ENCODE assay signal across 19 mouse cellular contexts in the genomic region with DNA sequence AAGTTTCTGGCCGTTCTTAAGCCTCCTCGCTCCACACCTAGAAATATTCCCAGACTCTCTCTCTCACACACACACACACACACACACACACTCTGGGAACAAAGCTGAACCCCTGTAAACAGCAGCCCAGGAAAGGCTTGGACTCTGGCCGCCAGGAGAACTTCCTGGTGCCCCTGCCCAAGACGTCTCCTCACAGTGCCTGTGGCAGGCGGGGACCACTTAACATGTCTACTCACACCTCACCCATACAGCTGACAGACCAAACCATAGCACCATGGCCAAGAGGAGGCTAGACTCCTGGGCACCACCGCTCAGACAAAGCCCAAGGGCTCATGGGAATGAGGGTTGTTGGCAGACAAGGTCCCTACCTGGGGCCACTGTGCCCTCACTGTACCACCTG. TPM values are rescaled to one million over a fixed set of nuclear protein-coding genes. Genes with fewer than 3 reads are reported as not detected.
DNase-seq lines count a peak whose midpoint lies in the region; ATAC-seq and TF ChIP-seq lines count a peak whose summit lies in the region.
"Had no signal": no experiment of that assay in that cellular context is flagged by ENCODE, and none has a peak within 500 bp of the region (broad histone marks: within the 10 kb centered on the region; RNA-seq: fewer than 3 reads in every experiment).

No protein-coding gene starts in this region.

- no peaks in the 10 kb centered on the region for H3K36me3 ChIP-seq in heart, embryonic 11.5 days (ENCODE audit: control insufficient read depth, insufficient read depth, low read length)
- H3K36me3 ChIP-seq in lung, postnatal 0 days (ENCODE audit: insufficient read depth, low read length): no peaks in the 10 kb centered on the region
- no peaks in the 10 kb centered on the region for H3K36me3 ChIP-seq in small intestine, adult 2 months (ENCODE audit: control insufficient read depth, insufficient read depth, low read length)
- no peaks in the 10 kb centered on the region for H3K36me3 ChIP-seq in midbrain, embryonic 16.5 days (ENCODE audit: control insufficient read depth, insufficient read depth, low read length)
- H3K36me3 ChIP-seq: embryonic facial prominence, embryonic 10.5 days; hindbrain, embryonic 12.5 days had no signal

- TF ChIP-seq EP300 in lung, postnatal 0 days (IDR thresholded peaks at IDR 0.05): no peak

- H3K27ac ChIP-seq in heart, embryonic 11.5 days (ENCODE audit: low read depth, low read length): no peak overlapping the region
- no peak overlapping the region for H3K27ac ChIP-seq in lung, postnatal 0 days (ENCODE audit: low read length)
- H3K27ac ChIP-seq in small intestine, adult 2 months (ENCODE audit: insufficient read depth, low read depth, low read length): peak overlapping the region; percentile 57
- no peak overlapping the region for H3K27ac ChIP-seq in midbrain, embryonic 16.5 days (ENCODE audit: low read length)
- H3K27ac ChIP-seq: embryonic facial prominence, embryonic 10.5 days; forebrain, embryonic 13.5 days; hindbrain, embryonic 12.5 days had no signal

- ATAC-seq in heart, embryonic 11.5 days (replicated peaks; ENCODE audit: insufficient number of reproducible peaks, low FRiP score, low TSS enrichment): 0 out of 2 replicates have a peak, but pooled peaks have one; percentile 32
- 0 out of 2 replicates have a peak, but pooled peaks have one; percentile 11 for ATAC-seq in lung, postnatal 0 days
- no peak for ATAC-seq in midbrain, embryonic 16.5 days
- ATAC-seq: activated CD4-positive, CD25-positive, alpha-beta regulatory T cell, adult 4 months; forebrain, embryonic 13.5 days; forebrain, postnatal 0 days; hindbrain, embryonic 16.5 days; Patski had no signal

- no peak overlapping the region for H3K9ac ChIP-seq in heart, embryonic 11.5 days (ENCODE audit: low read depth, low read length)
- H3K9ac ChIP-seq in lung, postnatal 0 days (replicated peaks; ENCODE audit: low read depth): no peak overlapping the region
- H3K9ac ChIP-seq in midbrain, embryonic 16.5 days (ENCODE audit: low read depth, low read length): no peak overlapping the region
- H3K9ac ChIP-seq: forebrain, embryonic 13.5 days; forebrain, postnatal 0 days; hindbrain, embryonic 12.5 days had no signal

- no peak for TF ChIP-seq POLR2A in small intestine, adult 2 months (IDR thresholded peaks at IDR 0.05; ENCODE audit: low read depth, low read length)

- no peak overlapping the region for H3K4me3 ChIP-seq in heart, embryonic 11.5 days (ENCODE audit: low read depth, low read length)
- no peak overlapping the region for H3K4me3 ChIP-seq in lung, postnatal 0 days (ENCODE audit: low read depth, low read length)
- H3K4me3 ChIP-seq in small intestine, adult 2 months (ENCODE audit: low read depth, low read length): no peak overlapping the region
- H3K4me3 ChIP-seq in midbrain, embryonic 16.5 days (ENCODE audit: low read depth, low read length): no peak overlapping the region
- H3K4me3 ChIP-seq: embryonic facial prominence, embryonic 10.5 days; forebrain, embryonic 13.5 days; hindbrain, embryonic 12.5 days had no signal

- WGBS in heart, embryonic 11.5 days (ENCODE audit: insufficient replicate concordance): 63% methylated on average over 6 of the region's 6 CpGs
- 52% methylated on average over 6 of the region's 6 CpGs for WGBS in lung, postnatal 0 days
- WGBS in small intestine, adult 2 months: 34% methylated on average over 6 of the region's 6 CpGs
- WGBS in midbrain, embryonic 16.5 days: 91% methylated on average over 6 of the region's 6 CpGs

- no peak for DNase-seq in heart, postnatal 4 days
- no peak for DNase-seq in lung, postnatal 0 days (ENCODE audit: low spot score)
- DNase-seq in lung, postnatal 25 days (ENCODE audit: low spot score): no peak
- no peak for DNase-seq in adrenal gland, adult 2 months
- DNase-seq: adrenal gland, postnatal 25 days; cerebellum, adult 2 months; cerebellum, postnatal 10 days; forebrain, postnatal 0 days; gastrocnemius, postnatal 25 days had no signal

- no peak for TF ChIP-seq CTCF in lung, postnatal 0 days (IDR thresholded peaks at IDR 0.05)
- no peak for TF ChIP-seq CTCF in small intestine, adult 2 months (IDR thresholded peaks at IDR 0.05; ENCODE audit: extremely low read depth, insufficient read length, insufficient replicate concordance, low read depth, low read length)

- no peaks in the 10 kb centered on the region for H3K9me3 ChIP-seq in heart, embryonic 11.5 days (replicated peaks; ENCODE audit: control insufficient read depth, low read length)
- no peaks in the 10 kb centered on the region for H3K9me3 ChIP-seq in lung, postnatal 0 days (ENCODE audit: low read length)
- H3K9me3 ChIP-seq in midbrain, embryonic 16.5 days (replicated peaks; ENCODE audit: control insufficient read depth, low read length, poor library complexity, severe bottlenecking): no peaks in the 10 kb centered on the region
- H3K9me3 ChIP-seq: embryonic facial prominence, embryonic 10.5 days; forebrain, embryonic 13.5 days; hindbrain, embryonic 12.5 days had no signal

- H3K4me2 ChIP-seq in heart, embryonic 11.5 days: no peak overlapping the region
- H3K4me2 ChIP-seq in lung, postnatal 0 days (replicated peaks; ENCODE audit: low read depth, low read length): no peak overlapping the region
- no peak overlapping the region for H3K4me2 ChIP-seq in midbrain, embryonic 16.5 days (ENCODE audit: low read length)
- H3K4me2 ChIP-seq: forebrain, embryonic 13.5 days; hindbrain, embryonic 12.5 days had no signal

- H3K4me1 ChIP-seq in heart, embryonic 11.5 days (ENCODE audit: control insufficient read depth, insufficient read depth, low read length): peaks cover 21% of the 10 kb centered on the region
- H3K4me1 ChIP-seq in lung, postnatal 0 days (ENCODE audit: insufficient read depth, low read depth, low read length): peaks cover 30% of the 10 kb centered on the region; the same call in 1 of the 2 replicates
- H3K4me1 ChIP-seq in small intestine, adult 2 months (ENCODE audit: control insufficient read depth, insufficient read depth, insufficient read length, low read length): peaks cover 45% of the 10 kb centered on the region
- H3K4me1 ChIP-seq in midbrain, embryonic 16.5 days (ENCODE audit: control insufficient read depth, insufficient read depth, low read length): peaks cover 22% of the 10 kb centered on the region

- no peaks in the 10 kb centered on the region for H3K27me3 ChIP-seq in heart, embryonic 11.5 days (ENCODE audit: control insufficient read depth, insufficient read depth, low read length)
- no peaks in the 10 kb centered on the region for H3K27me3 ChIP-seq in lung, postnatal 0 days (replicated peaks; ENCODE audit: insufficient read depth, low read length)
- H3K27me3 ChIP-seq in small intestine, adult 2 months (ENCODE audit: control insufficient read depth, insufficient read depth, low read length): no peaks in the 10 kb centered on the region
- no peaks in the 10 kb centered on the region for H3K27me3 ChIP-seq in midbrain, embryonic 16.5 days (ENCODE audit: control insufficient read depth, insufficient read depth, low read depth, low read length)
- H3K27me3 ChIP-seq: CH12.LX; forebrain, embryonic 13.5 days; hindbrain, embryonic 12.5 days; Patski had no signal

RNA-seq across cellular contexts. Expression of a gene that starts 22.3 kb away (rescaled TPM):
- polyA plus RNA-seq in heart, embryonic 11.5 days (2014; fragmentation: Nextera tagmentation; extraction: Ambion mirVana): 14.3 and 15.7 TPM in 2 replicates
- 10 to 100 TPM; 34.0 to 36.3 TPM for total RNA-seq in heart, postnatal 4 days (2021)
- polyA plus RNA-seq in lung, postnatal 0 days (2015; fragmentation: Nextera tagmentation; extraction: Ambion mirVana): 12.5 and 13.2 TPM in 2 replicates
- polyA plus RNA-seq in small intestine, adult 2 months (2012; rRNA removed): 12.0 and 19.5 TPM in 2 replicates
- total RNA-seq in adrenal gland, adult 2 months (2021): 10 to 100 TPM; 19.5 to 21.6 TPM
- 18.6 and 20.7 TPM in 2 replicates for polyA plus RNA-seq in adrenal gland, adult 2 months (2012; rRNA removed)
- 32.3 and 34.1 TPM in 2 replicates for polyA plus RNA-seq in midbrain, embryonic 16.5 days (2015; fragmentation: Nextera tagmentation; extraction: Ambion mirVana)
